Mouse (Mus musculus): Measurements from ENCODE around the gene C1s1. TPM values are rescaled to one million over a fixed set of nuclear protein-coding genes. Genes with fewer than 3 reads are reported as not detected.
"Not testable (repeated sequence)": the region's sequence is repeated elsewhere in the genome, so short reads cannot be mapped to it uniquely, and the experiment has no call there.

The C1s1 gene
- total and polyA plus RNA-seq, 3 experiments = 0.55 to 4.8 (median 1.3) TPM

GRCm38 (mm10) chr6:124531077-124531476 is 11.1 kb downstream of the C1s1 start:
- no peak overlapping the region for H3K4me3 ChIP-seq (replicated peaks in 1 of 3; ENCODE audit: low read depth in 2 of 3, low read length in 2 of 3, poor library complexity in 1 of 3)
- no peaks in the 10 kb centered on the region for H3K9me3 ChIP-seq (replicated peaks; ENCODE audit: low read length)
- in situ Hi-C loops (cut with MboI; ENCODE audit: low pct_ligation_motif_present, low pct_unique_long_range_greater_than_20kb, low sequenced_read_pairs) (no loop called here), dilution Hi-C loops (cut with MboI; ENCODE audit: extremely low pct_ligation_motif_present, extremely low pct_unique_long_range_greater_than_20kb, low sequenced_read_pairs) (no loop called here)
- H3K27ac ChIP-seq (ENCODE audit: insufficient read depth, low read depth) = no peak overlapping the region
- H3K36me3 ChIP-seq (replicated peaks in 1 of 2; ENCODE audit: control insufficient read depth in 1 of 2, insufficient read depth in 1 of 2, low read length in 1 of 2) = no peaks in the 10 kb centered on the region
- TF ChIP-seq JUN (IDR thresholded peaks at IDR 0.05; ENCODE audit: insufficient read depth, low read depth, low read length) = no peak
- TF ChIP-seq TCF12 (IDR thresholded peaks at IDR 0.05; ENCODE audit: low read depth, low read length) = no peak
- no peak for TF ChIP-seq ELF1 (IDR thresholded peaks at IDR 0.05; ENCODE audit: low read depth, low read length)
- TF ChIP-seq MEF2A (IDR thresholded peaks at IDR 0.05; ENCODE audit: borderline replicate concordance, low read depth, low read length) = no peak
- TF ChIP-seq HCFC1 (IDR thresholded peaks at IDR 0.05; ENCODE audit: low read depth, low read length) = no peak
- no peak for TF ChIP-seq MXI1 (IDR thresholded peaks at IDR 0.05; ENCODE audit: low read depth, low read length)
- TF ChIP-seq MAZ (IDR thresholded peaks at IDR 0.05; ENCODE audit: low read depth, low read length) = no peak
- no peak for TF ChIP-seq ZKSCAN1 (IDR thresholded peaks at IDR 0.05; ENCODE audit: borderline replicate concordance, low read depth, low read length)
- TF ChIP-seq SIN3A (IDR thresholded peaks at IDR 0.05; ENCODE audit: low read length) = no peak
- H3K4me1 ChIP-seq (ENCODE audit: control insufficient read depth in 1 of 2, insufficient read depth in 2 of 2) = no peaks in the 10 kb centered on the region; a peak in 1 of 4 replicates
- DNase-seq (ENCODE audit: extremely low read depth) = no peak
- H3K79me2 ChIP-seq (replicated peaks; ENCODE audit: control insufficient read depth, extremely low read depth, insufficient read depth, poor library complexity, severe bottlenecking) = no peaks in the 10 kb centered on the region
- no peaks in the 10 kb centered on the region for H3K27me3 ChIP-seq (replicated peaks)
- H3K9ac ChIP-seq (ENCODE audit: insufficient read depth, low read depth) = no peak overlapping the region
- H3K4me2 ChIP-seq (ENCODE audit: insufficient read depth, low read depth, poor library complexity, severe bottlenecking) = no peak overlapping the region

GRCm38 (mm10) chr6:124527881-124528280 is 14.3 kb downstream of the C1s1 start:
- no peak for DNase-seq (ENCODE audit: extremely low read depth)
- Histone ChIP-seq H3K4me1 (ENCODE audit: control insufficient read depth in 1 of 2, insufficient read depth in 2 of 2) (no peaks in the 10 kb centered on the region), H3K27ac (ENCODE audit: insufficient read depth, low read depth) (no peak overlapping the region), H3K9ac (ENCODE audit: insufficient read depth, low read depth) (no peak overlapping the region), H3K4me3 (replicated peaks in 1 of 3; ENCODE audit: low read depth in 2 of 3, low read length in 2 of 3, poor library complexity in 1 of 3) (no peak overlapping the region), H3K9me3 (replicated peaks; ENCODE audit: low read length) (no peaks in the 10 kb centered on the region), H3K4me2 (ENCODE audit: insufficient read depth, low read depth, poor library complexity, severe bottlenecking) (no peak overlapping the region), H3K27me3 (replicated peaks) (no peaks in the 10 kb centered on the region), H3K36me3 (replicated peaks in 1 of 2; ENCODE audit: control insufficient read depth in 1 of 2, insufficient read depth in 1 of 2, low read length in 1 of 2) (no peaks in the 10 kb centered on the region), H3K79me2 (replicated peaks; ENCODE audit: control insufficient read depth, extremely low read depth, insufficient read depth, poor library complexity, severe bottlenecking) (no peaks in the 10 kb centered on the region)
- dilution Hi-C loops (cut with MboI; ENCODE audit: extremely low pct_ligation_motif_present, extremely low pct_unique_long_range_greater_than_20kb, low sequenced_read_pairs) (no loop called here), in situ Hi-C loops (cut with MboI; ENCODE audit: low pct_ligation_motif_present, low pct_unique_long_range_greater_than_20kb, low sequenced_read_pairs) (no loop called here)
- TF ChIP-seq PAX5 (IDR thresholded peaks at IDR 0.05; ENCODE audit: low read length) (no peak), CTCF (conservative IDR thresholded peaks at IDR 0.05 in 1 of 2, IDR thresholded peaks at IDR 0.05 in 1 of 2; ENCODE audit: low read depth in 2 of 2, low read length in 2 of 2) (no peak), CHD1 (IDR thresholded peaks at IDR 0.05; ENCODE audit: low read depth, low read length) (no peak)

- H3K27ac ChIP-seq (ENCODE audit: insufficient read depth, low read depth); DNase-seq (ENCODE audit: extremely low read depth); H3K79me2 ChIP-seq (replicated peaks; ENCODE audit: control insufficient read depth, extremely low read depth, insufficient read depth, poor library complexity, severe bottlenecking); H3K4me3 ChIP-seq (replicated peaks in 1 of 3; ENCODE audit: low read depth in 2 of 3, low read length in 2 of 3, poor library complexity in 1 of 3); H3K9me3 ChIP-seq (replicated peaks; ENCODE audit: low read length); dilution Hi-C loops (cut with MboI; ENCODE audit: extremely low pct_ligation_motif_present, extremely low pct_unique_long_range_greater_than_20kb, low sequenced_read_pairs); H3K9ac ChIP-seq (ENCODE audit: insufficient read depth, low read depth); H3K27me3 ChIP-seq (replicated peaks); H3K4me1 ChIP-seq (ENCODE audit: control insufficient read depth in 1 of 2, insufficient read depth in 2 of 2); H3K4me2 ChIP-seq (ENCODE audit: insufficient read depth, low read depth, poor library complexity, severe bottlenecking); in situ Hi-C loops (cut with MboI; ENCODE audit: low pct_ligation_motif_present, low pct_unique_long_range_greater_than_20kb, low sequenced_read_pairs): not testable (repeated sequence)
- peaks cover 0 to 25% of the 10 kb centered on the region in 2 experiments for H3K36me3 ChIP-seq (replicated peaks in 1 of 2; ENCODE audit: control insufficient read depth in 1 of 2, insufficient read depth in 1 of 2, low read length in 1 of 2)
Measured at GRCm38 (mm10) chr6:124522082-124522481, 20.1 kb downstream of the C1s1 start.

GRCm38 (mm10) chr6:124517733-124518132 is 24.4 kb downstream of the C1s1 start:
- in situ Hi-C loops (cut with MboI; ENCODE audit: low pct_ligation_motif_present, low pct_unique_long_range_greater_than_20kb, low sequenced_read_pairs); H3K79me2 ChIP-seq (replicated peaks; ENCODE audit: control insufficient read depth, extremely low read depth, insufficient read depth, poor library complexity, severe bottlenecking); dilution Hi-C loops (cut with MboI; ENCODE audit: extremely low pct_ligation_motif_present, extremely low pct_unique_long_range_greater_than_20kb, low sequenced_read_pairs); H3K27me3 ChIP-seq (replicated peaks); H3K4me2 ChIP-seq (ENCODE audit: insufficient read depth, low read depth, poor library complexity, severe bottlenecking); H3K9me3 ChIP-seq (replicated peaks; ENCODE audit: low read length); DNase-seq (ENCODE audit: extremely low read depth); H3K9ac ChIP-seq (ENCODE audit: insufficient read depth, low read depth); H3K4me3 ChIP-seq (replicated peaks in 1 of 3; ENCODE audit: low read depth in 2 of 3, low read length in 2 of 3, poor library complexity in 1 of 3); H3K27ac ChIP-seq (ENCODE audit: insufficient read depth, low read depth); H3K4me1 ChIP-seq (ENCODE audit: control insufficient read depth in 1 of 2, insufficient read depth in 2 of 2): not testable (repeated sequence)
- peaks cover 0 to 26% of the 10 kb centered on the region in 2 experiments for H3K36me3 ChIP-seq (replicated peaks in 1 of 2; ENCODE audit: control insufficient read depth in 1 of 2, insufficient read depth in 1 of 2, low read length in 1 of 2)

All from CH12.LX (cell line).